In the genomic region with DNA sequence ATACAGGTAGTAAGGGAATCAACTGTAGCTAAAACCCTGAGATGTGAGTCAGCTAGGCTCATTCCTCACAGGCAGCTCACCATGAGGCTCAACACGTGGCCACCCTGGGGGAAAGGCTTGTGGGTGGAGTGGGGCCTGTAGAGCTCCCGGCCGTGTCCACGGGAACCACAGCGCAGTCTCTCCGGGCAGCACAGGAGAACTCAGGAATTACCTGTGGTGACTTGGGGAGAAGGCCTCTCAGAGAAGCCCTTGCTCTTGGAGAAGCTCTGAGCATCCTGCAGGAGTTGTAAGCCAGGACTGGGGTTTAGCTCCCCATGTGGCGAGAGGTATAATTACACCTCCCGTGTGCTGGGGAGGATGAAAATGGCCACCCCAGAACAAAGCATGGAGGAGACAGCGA, we compare ENCODE assay signal across 8 mouse cellular contexts. TPM values are rescaled to one million over a fixed set of nuclear protein-coding genes. Genes with fewer than 3 reads are reported as not detected.
DNase-seq lines count a peak whose midpoint lies in the region; ATAC-seq and TF ChIP-seq lines count a peak whose summit lies in the region.

No protein-coding gene starts in this region.

- no peaks in the 10 kb centered on the region for H3K9me3 ChIP-seq in hindbrain, embryonic 14.5 days (ENCODE audit: control insufficient read depth, low read length)
- no peaks in the 10 kb centered on the region for H3K9me3 ChIP-seq in limb, embryonic 14.5 days (ENCODE audit: control insufficient read depth, low read length)

- no peak for TF ChIP-seq POLR2A in brain, embryonic 14.5 days (IDR thresholded peaks at IDR 0.05; ENCODE audit: borderline replicate concordance, extremely low read depth, insufficient read depth, insufficient read length, poor library complexity, severe bottlenecking)
- no peak for TF ChIP-seq POLR2A in limb, embryonic 14.5 days (IDR thresholded peaks at IDR 0.05; ENCODE audit: borderline replicate concordance, extremely low read depth, insufficient read depth, insufficient read length)
- no peak for TF ChIP-seq POLR2A in myocyte (IDR thresholded peaks at IDR 0.05; ENCODE audit: insufficient read length, low read depth)

- H3K4me1 ChIP-seq in hindbrain, embryonic 14.5 days (replicated peaks; ENCODE audit: control insufficient read depth, insufficient read depth, low read length), result no peaks in the 10 kb centered on the region
- peaks cover 8% of the 10 kb centered on the region; the same call in 1 of the 2 replicates for H3K4me1 ChIP-seq in limb, embryonic 14.5 days (ENCODE audit: control insufficient read depth, insufficient read depth, low read length)

- H3K36me3 ChIP-seq in hindbrain, embryonic 14.5 days (replicated peaks; ENCODE audit: control insufficient read depth, insufficient read depth), result no peaks in the 10 kb centered on the region
- H3K36me3 ChIP-seq in limb, embryonic 14.5 days (ENCODE audit: control insufficient read depth, insufficient read depth, low read length), result no peaks in the 10 kb centered on the region
- no peaks in the 10 kb centered on the region for H3K36me3 ChIP-seq in myocyte (ENCODE audit: control insufficient read depth, insufficient read depth)

- ATAC-seq in frontal cortex, adult (ENCODE audit: low TSS enrichment), result peak; percentile 94
- ATAC-seq in erythroid progenitor cell, adult 5-6 weeks (replicated peaks; ENCODE audit: low FRiP score, poor library complexity, severe bottlenecking), result peak; percentile 71
- ATAC-seq in hindbrain, embryonic 14.5 days (ENCODE audit: low FRiP score), result peak; percentile 58; the same call in 1 of the 2 replicates
- ATAC-seq in limb, embryonic 14.5 days (ENCODE audit: low FRiP score, low read depth), result peak; percentile 78

- no peak overlapping the region for H3K4me2 ChIP-seq in hindbrain, embryonic 14.5 days (replicated peaks)
- H3K4me2 ChIP-seq in limb, embryonic 14.5 days (replicated peaks; ENCODE audit: low read depth, low read length, severe bottlenecking), result no peak overlapping the region
- H3K4me2 ChIP-seq in myocyte (ENCODE audit: low read depth), result peak overlapping the region; percentile 57

- DNase-seq in frontal cortex, postnatal 10 days (ENCODE audit: low spot score in 2 of 2), result no peak
- DNase-seq in B cell, adult 2 months, result peak; percentile 71 to 74
- peak; percentile 77 for DNase-seq in brain, embryonic 14.5 days (ENCODE audit: low read depth)
- peak; percentile 78 for DNase-seq in hindbrain, embryonic 14.5 days (ENCODE audit: low spot score)
- DNase-seq in limb, embryonic 14.5 days (ENCODE audit: low spot score), result peak; percentile 64

- no peak overlapping the region for H3K4me3 ChIP-seq in hindbrain, embryonic 14.5 days (replicated peaks; ENCODE audit: low read length)
- H3K4me3 ChIP-seq in limb, embryonic 14.5 days (replicated peaks; ENCODE audit: low read length), result no peak overlapping the region
- no peak overlapping the region for H3K4me3 ChIP-seq in myocyte

- no peaks in the 10 kb centered on the region for H3K79me2 ChIP-seq in myocyte (ENCODE audit: control insufficient read depth, insufficient read depth)

- WGBS in hindbrain, embryonic 14.5 days, result 24% methylated on average over 9 of the region's 9 CpGs
- 24% methylated on average over 9 of the region's 9 CpGs for WGBS in limb, embryonic 14.5 days

- TF ChIP-seq CTCF in brain, embryonic 14.5 days (IDR thresholded peaks at IDR 0.05; ENCODE audit: borderline replicate concordance, extremely low read depth, insufficient read depth, insufficient read length), result peak; percentile 85

- no peak overlapping the region for H3ac ChIP-seq in myocyte (ENCODE audit: control insufficient read depth, insufficient read length)

- H3K27me3 ChIP-seq in hindbrain, embryonic 14.5 days (ENCODE audit: control insufficient read depth, insufficient read depth, low read length), result no peaks in the 10 kb centered on the region
- H3K27me3 ChIP-seq in limb, embryonic 14.5 days (ENCODE audit: control insufficient read depth, insufficient read depth, low read length), result no peaks in the 10 kb centered on the region
- no peaks in the 10 kb centered on the region for H3K27me3 ChIP-seq in myocyte (ENCODE audit: control insufficient read depth, insufficient read depth, insufficient read length)

- H3K27ac ChIP-seq in hindbrain, embryonic 14.5 days, result no peak overlapping the region
- no peak overlapping the region for H3K27ac ChIP-seq in limb, embryonic 14.5 days (replicated peaks; ENCODE audit: low read depth, low read length)

- no peak overlapping the region for H3K9ac ChIP-seq in hindbrain, embryonic 14.5 days
- no peak overlapping the region for H3K9ac ChIP-seq in limb, embryonic 14.5 days (ENCODE audit: low read depth, low read length, severe bottlenecking)

TF ChIP-seq in myocyte, 11 proteins besides CTCF, POLR2A, EP300 and RAD21:
- TF ChIP-seq TCF12 (IDR thresholded peaks at IDR 0.05; ENCODE audit: insufficient read depth, poor library complexity, severe bottlenecking), result no peak
- TF ChIP-seq USF1 (IDR thresholded peaks at IDR 0.05; ENCODE audit: low read depth), result peak; percentile 74
- no peak for TF ChIP-seq CEBPB (IDR thresholded peaks at IDR 0.05; ENCODE audit: insufficient read depth, poor library complexity, severe bottlenecking)

RNA-seq across cellular contexts. Expression of gene Gadd45b, which starts 25.7 kb away (rescaled TPM):
- polyA plus RNA-seq in brain, embryonic 14.5 days (2012; rRNA removed), result 8.4 and 8.5 TPM in 2 replicates
- 1.3 and 1.8 TPM in 2 replicates for total RNA-seq in erythroid progenitor cell, adult 5-6 weeks (2015; ENCODE audit: low replicate concordance)
- 3.6 and 9.2 TPM in 2 replicates for total RNA-seq in erythroid progenitor cell, adult 5-6 weeks (2017; ENCODE audit: low replicate concordance)
- polyA plus RNA-seq in hindbrain, embryonic 14.5 days (2014; fragmentation: Nextera tagmentation; extraction: Ambion mirVana), result 6.2 and 8.0 TPM in 2 replicates
- polyA plus RNA-seq in limb, embryonic 14.5 days (2012; rRNA removed), result 46.2 and 52.2 TPM in 2 replicates
- polyA plus RNA-seq in limb, embryonic 14.5 days (2014; fragmentation: Nextera tagmentation; extraction: Ambion mirVana), result 33.8 and 36.6 TPM in 2 replicates
- polyA plus RNA-seq in myocyte (2012; fragmentation: generic; extraction: Trizol), result 52.2 TPM

RNA-seq across cellular contexts. Expression of gene Lmnb2, which starts 37.5 kb away (rescaled TPM):
- polyA plus RNA-seq in brain, embryonic 14.5 days (2012; rRNA removed), result 58.8 and 72.3 TPM in 2 replicates
- 0.36 and 1.3 TPM in 2 replicates for total RNA-seq in erythroid progenitor cell, adult 5-6 weeks (2015; ENCODE audit: low replicate concordance)
- 7.3 and 9.0 TPM in 2 replicates for total RNA-seq in erythroid progenitor cell, adult 5-6 weeks (2017; ENCODE audit: low replicate concordance)
- polyA plus RNA-seq in hindbrain, embryonic 14.5 days (2014; fragmentation: Nextera tagmentation; extraction: Ambion mirVana), result 12.9 and 13.8 TPM in 2 replicates
- polyA plus RNA-seq in limb, embryonic 14.5 days (2012; rRNA removed), result 75.9 and 77.5 TPM in 2 replicates
- 19.1 and 21.5 TPM in 2 replicates for polyA plus RNA-seq in limb, embryonic 14.5 days (2014; fragmentation: Nextera tagmentation; extraction: Ambion mirVana)
- 65.2 TPM for polyA plus RNA-seq in myocyte (2012; fragmentation: generic; extraction: Trizol)

RNA-seq across cellular contexts. Expression of gene Timm13, which starts 54.8 kb away (rescaled TPM):
- 174 and 253 TPM in 2 replicates for polyA plus RNA-seq in brain, embryonic 14.5 days (2012; rRNA removed)
- 17.6 and 32.1 TPM in 2 replicates for total RNA-seq in erythroid progenitor cell, adult 5-6 weeks (2015; ENCODE audit: low replicate concordance)
- 3.7 and 7.6 TPM in 2 replicates for total RNA-seq in erythroid progenitor cell, adult 5-6 weeks (2017; ENCODE audit: low replicate concordance)
- 311 and 351 TPM in 2 replicates for polyA plus RNA-seq in hindbrain, embryonic 14.5 days (2014; fragmentation: Nextera tagmentation; extraction: Ambion mirVana)
- polyA plus RNA-seq in limb, embryonic 14.5 days (2012; rRNA removed), result 187 and 229 TPM in 2 replicates
- 330 and 335 TPM in 2 replicates for polyA plus RNA-seq in limb, embryonic 14.5 days (2014; fragmentation: Nextera tagmentation; extraction: Ambion mirVana)
- polyA plus RNA-seq in myocyte (2012; fragmentation: generic; extraction: Trizol), result 225 TPM

RNA-seq across cellular contexts. Expression of gene Gng7, which starts 59.2 kb away (rescaled TPM):
- polyA plus RNA-seq in brain, embryonic 14.5 days (2012; rRNA removed), result 13.3 and 13.6 TPM in 2 replicates
- not detected in 2 replicates for total RNA-seq in erythroid progenitor cell, adult 5-6 weeks (2015; ENCODE audit: low replicate concordance)
- 0.38 and 0.90 TPM in 2 replicates for total RNA-seq in erythroid progenitor cell, adult 5-6 weeks (2017; ENCODE audit: low replicate concordance)
- polyA plus RNA-seq in hindbrain, embryonic 14.5 days (2014; fragmentation: Nextera tagmentation; extraction: Ambion mirVana), result 17.7 and 20.9 TPM in 2 replicates
- polyA plus RNA-seq in limb, embryonic 14.5 days (2012; rRNA removed), result 7.6 and 7.9 TPM in 2 replicates
- polyA plus RNA-seq in limb, embryonic 14.5 days (2014; fragmentation: Nextera tagmentation; extraction: Ambion mirVana), result 6.5 and 7.2 TPM in 2 replicates
- polyA plus RNA-seq in myocyte (2012; fragmentation: generic; extraction: Trizol), result 0.47 TPM

Comparison
In these comparisons a context has a peak if more than half of its experiments do, and no peak if none do; other contexts are left out.
1. DNase-seq: peak in B cell, adult 2 months (2 of 2), brain, embryonic 14.5 days (single experiment), hindbrain, embryonic 14.5 days (single experiment) and limb, embryonic 14.5 days (single experiment); none in frontal cortex, postnatal 10 days (0 of 2).
2. Peak in every context shown above with its lines, with median percentiles within 50 percentile points of each other: ATAC-seq.